Mouse (Mus musculus) lung, postnatal 0 days (tissue): ENCODE data around the gene Map2k5. TPM values are rescaled to one million over a fixed set of nuclear protein-coding genes. Genes with fewer than 3 reads are reported as not detected.

Source experiments
- ATAC-seq: fragments of 200-750 bp; cut with Nextera tagmentation; 2 replicates; pipeline ENCODE4 v1.8.0; 2017; ENCODE audit warnings: moderate library complexity
- DNase-seq: peaks from one replicate; pipeline ENCODE4 v3.0.0-alpha.2; 2016; ENCODE audit warnings: low spot score
- H3K27ac ChIP-seq: fragments of 300-500 bp; sonication (generic); 2 replicates; pipeline ENCODE4 v1.5.1; 2014; ENCODE audit warnings: antibody characterized with exemption, mild to moderate bottlenecking, low read length, mixed read lengths
- H3K27me3 ChIP-seq: fragments of 300-500 bp; sonication (generic); replicated peaks from 2 replicates; pipeline ENCODE4 v1.6.1; 2014; ENCODE audit warnings: low read length, mixed read lengths; ENCODE audit not compliant: insufficient read depth
- H3K36me3 ChIP-seq: fragments of 300-500 bp; sonication (generic); 2 replicates; pipeline ENCODE4 v1.6.1; 2014; ENCODE audit warnings: low read length, mixed read lengths; ENCODE audit not compliant: insufficient read depth
- H3K4me1 ChIP-seq: fragments of 300-500 bp; sonication (generic); 2 replicates; pipeline ENCODE4 v1.6.1; 2014; ENCODE audit warnings: antibody characterized with exemption, low read depth, low read length, mixed read lengths; ENCODE audit not compliant: insufficient read depth
- H3K4me2 ChIP-seq: fragments of 300-500 bp; sonication (generic); replicated peaks from 2 replicates; pipeline ENCODE4 v1.6.1; 2014; ENCODE audit warnings: low read depth, mild to moderate bottlenecking, low read length, moderate library complexity, mixed read lengths
- H3K4me3 ChIP-seq: fragments of 300-500 bp; sonication (generic); 2 replicates; pipeline ENCODE4 v1.5.1; 2014; ENCODE audit warnings: low read depth, low read length
- H3K9ac ChIP-seq: fragments of 300-500 bp; sonication (generic); replicated peaks from 2 replicates; pipeline ENCODE4 v1.6.1; 2014; ENCODE audit warnings: low read depth, mild to moderate bottlenecking
- H3K9me3 ChIP-seq: fragments of 300-500 bp; sonication (generic); 2 replicates; pipeline ENCODE4 v1.6.1; 2016; ENCODE audit warnings: low read length, mixed read lengths
- CTCF ChIP-seq: IDR thresholded peaks from 2 replicates; pipeline ENCODE4 v1.5.1; 2016; ENCODE audit warnings: antibody characterized with exemption, mild to moderate bottlenecking
- EP300 ChIP-seq: IDR thresholded peaks from 2 replicates; pipeline ENCODE4 v1.6.1; 2016; ENCODE audit warnings: antibody characterized with exemption, mild to moderate bottlenecking, control low read depth
- WGBS: fragments of 180-500 bp; shearing (Covaris S2); extraction: QIAGEN DNeasy Blood & Tissue Kit; methylation state at CpG from one replicate; pipeline ENCODE4 v1.1.7; 2014; 5-methylcytosine and 5-hydroxymethylcytosine counted together
- polyA plus RNA-seq: library from polyadenylated mRNA; unstranded; fragments of >200 nt; fragmentation: Nextera tagmentation; extraction: Ambion mirVana; gene quantifications from 2 replicates; pipeline ENCODE4 v1.2.1, GENCODE M21; 2015

Map2k5 gene
- polyA plus RNA-seq, 1 experiment from 2014 or later, result 23.1 TPM

DNA sequence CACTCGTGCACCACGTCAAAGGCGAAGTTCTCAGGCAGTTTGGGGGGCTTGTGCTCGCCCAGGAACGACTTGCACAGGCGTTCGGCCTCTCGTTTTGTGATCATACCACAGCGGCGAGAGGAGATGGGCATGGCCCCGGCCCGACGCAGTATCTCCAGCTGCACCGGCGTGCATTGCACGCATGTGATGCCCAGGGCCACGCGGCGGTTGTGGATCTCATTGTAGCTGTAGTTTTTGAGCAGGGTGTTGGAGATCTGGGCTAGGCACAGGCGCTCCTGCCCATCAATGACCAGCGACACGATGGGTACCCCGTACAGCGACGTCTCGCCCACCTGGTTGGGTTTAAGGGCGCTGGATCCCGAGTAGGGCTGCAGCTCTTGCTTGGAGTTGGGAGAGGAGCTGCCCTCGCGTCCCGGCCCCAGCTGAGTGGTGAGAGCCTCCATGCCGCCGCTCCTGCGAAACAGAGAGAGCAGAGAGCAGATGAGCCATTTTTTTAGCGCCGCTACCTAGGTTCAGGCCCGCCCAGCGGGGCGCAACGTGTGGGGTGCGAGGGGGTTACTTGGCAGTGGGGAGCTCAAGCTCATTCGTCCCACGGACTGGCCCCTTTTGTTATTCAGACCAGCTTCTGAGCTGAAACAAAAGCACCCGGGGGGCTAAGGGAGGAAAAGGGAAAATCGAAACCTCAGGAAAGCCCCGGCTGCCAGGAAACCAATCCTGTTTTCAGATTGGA, 231.4 kb downstream of the Map2k5 start:
- ATAC-seq (no peak), DNase-seq (no peak)
- Histone ChIP-seq H3K27ac (no peak overlapping the region), H3K36me3 (no peaks in the 10 kb centered on the region), H3K9me3 (no peaks in the 10 kb centered on the region), H3K4me1 (peaks cover 5% of the 10 kb centered on the region), H3K4me2 (peak overlapping the region; percentile 33; the same call in 1 of the 2 replicates), H3K9ac (no peak overlapping the region), H3K27me3 (peaks cover 98% of the 10 kb centered on the region), H3K4me3 (peak overlapping the region; percentile 19; the same call in 1 of the 2 replicates)
- TF ChIP-seq EP300, result no peak
- TF ChIP-seq CTCF, result no peak
- 2% methylated on average over 46 of the region's 46 CpGs for WGBS

DNA sequence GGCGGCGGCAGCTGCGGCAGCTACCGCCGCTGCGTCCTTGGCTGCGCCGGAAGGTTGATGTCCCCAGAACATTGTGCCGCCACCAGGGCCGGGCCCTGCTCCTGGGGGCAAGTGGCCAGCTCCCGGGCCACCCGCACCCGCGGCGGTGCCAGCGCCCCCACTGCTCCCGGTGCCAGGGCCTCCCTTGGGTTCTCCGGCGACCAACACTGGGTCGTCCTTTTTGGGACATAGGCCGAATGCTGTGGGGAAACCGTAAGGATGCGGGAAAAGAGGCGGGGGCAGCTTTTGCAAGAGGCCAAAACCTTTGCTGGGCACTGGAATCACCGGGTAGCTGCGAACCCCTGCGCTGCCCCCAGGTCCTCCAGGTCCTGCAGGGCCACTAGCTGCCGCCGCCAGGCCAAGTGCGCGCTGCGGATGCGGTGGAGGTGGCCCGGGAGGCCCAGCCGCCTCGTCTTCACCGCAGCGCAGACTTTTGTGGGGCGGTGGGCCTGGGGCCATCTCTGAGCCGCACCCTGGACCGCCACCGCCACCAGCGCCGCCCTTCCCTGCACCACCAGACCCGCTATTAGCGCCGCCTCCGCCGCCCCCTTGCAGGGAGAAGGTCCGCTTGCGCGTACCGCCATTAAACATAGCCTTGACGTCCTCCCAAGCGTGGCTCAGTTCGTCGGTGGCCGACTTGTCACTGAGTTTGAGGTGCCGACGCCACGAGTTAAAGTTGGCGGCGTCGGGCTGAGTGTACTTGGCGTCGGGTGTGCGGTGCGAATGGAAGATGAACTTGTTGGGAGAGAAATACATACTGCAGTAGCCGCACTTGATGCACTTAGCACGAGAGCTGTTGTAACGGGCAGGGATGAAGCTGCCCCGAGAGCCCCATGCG, 232.2 kb downstream of the Map2k5 start:
- H3K9ac ChIP-seq, result no peak overlapping the region
- peaks cover 96% of the 10 kb centered on the region for H3K27me3 ChIP-seq
- H3K4me1 ChIP-seq, result peaks cover 5% of the 10 kb centered on the region
- no peaks in the 10 kb centered on the region for H3K36me3 ChIP-seq
- no peak for ATAC-seq
- H3K4me2 ChIP-seq, result peak overlapping the region; percentile 28
- WGBS, result 3% methylated on average over 69 of the region's 73 CpGs
- TF ChIP-seq EP300 (no peak), CTCF (no peak)
- H3K4me3 ChIP-seq, result peak overlapping the region; percentile 19; the same call in 1 of the 2 replicates
- no peak overlapping the region for H3K27ac ChIP-seq
- DNase-seq, result no peak
- no peaks in the 10 kb centered on the region for H3K9me3 ChIP-seq

DNA sequence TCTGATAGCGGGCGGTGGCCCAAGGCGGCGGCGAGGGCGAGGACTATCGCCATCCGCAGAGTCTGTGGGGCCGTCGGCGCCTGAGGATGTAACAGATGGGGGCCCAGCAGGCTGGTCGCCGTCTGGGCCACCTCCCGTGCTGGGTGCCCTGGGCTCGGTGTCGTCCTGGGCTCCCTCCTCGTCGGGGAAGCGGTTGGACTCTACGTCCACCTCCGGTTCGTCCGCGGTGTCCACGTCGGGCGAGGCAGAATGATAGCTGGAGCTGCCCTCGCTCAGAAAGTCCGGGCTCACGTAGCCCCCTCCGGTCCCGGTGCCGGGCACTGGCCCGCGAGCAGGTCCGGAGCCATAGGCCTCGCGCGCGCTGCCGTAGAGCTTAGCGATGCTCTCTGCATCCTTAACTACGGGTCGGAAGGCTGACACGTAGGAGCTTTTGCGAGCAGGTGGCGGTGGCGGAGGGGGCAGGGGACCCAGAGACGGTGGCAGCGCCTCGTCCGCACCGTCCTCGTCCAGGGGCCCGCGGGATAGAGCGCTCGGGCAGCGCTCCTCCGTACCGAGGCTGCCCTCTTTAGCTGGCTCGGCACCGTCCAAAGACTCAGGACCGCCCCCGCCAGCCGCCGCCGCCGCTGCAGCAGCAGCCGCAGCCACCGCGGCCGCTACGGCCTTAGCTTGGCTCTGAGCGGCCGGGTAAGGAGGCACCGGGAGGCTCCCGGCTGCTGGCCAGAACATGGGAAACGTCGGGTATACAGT, 233.0 kb downstream of the Map2k5 start:
- no peak for DNase-seq
- Histone ChIP-seq H3K36me3 (no peaks in the 10 kb centered on the region), H3K4me2 (peak overlapping the region; percentile 28; the same call in 1 of the 2 replicates), H3K4me3 (peak overlapping the region; percentile 12; the same call in 1 of the 2 replicates), H3K27me3 (peaks cover 96% of the 10 kb centered on the region), H3K4me1 (peaks cover 5% of the 10 kb centered on the region), H3K9me3 (no peaks in the 10 kb centered on the region), H3K9ac (no peak overlapping the region), H3K27ac (no peak overlapping the region)
- WGBS, result 3% methylated on average over 66 of the region's 80 CpGs
- no peak for ATAC-seq
- TF ChIP-seq EP300 (no peak), CTCF (no peak)

DNA sequence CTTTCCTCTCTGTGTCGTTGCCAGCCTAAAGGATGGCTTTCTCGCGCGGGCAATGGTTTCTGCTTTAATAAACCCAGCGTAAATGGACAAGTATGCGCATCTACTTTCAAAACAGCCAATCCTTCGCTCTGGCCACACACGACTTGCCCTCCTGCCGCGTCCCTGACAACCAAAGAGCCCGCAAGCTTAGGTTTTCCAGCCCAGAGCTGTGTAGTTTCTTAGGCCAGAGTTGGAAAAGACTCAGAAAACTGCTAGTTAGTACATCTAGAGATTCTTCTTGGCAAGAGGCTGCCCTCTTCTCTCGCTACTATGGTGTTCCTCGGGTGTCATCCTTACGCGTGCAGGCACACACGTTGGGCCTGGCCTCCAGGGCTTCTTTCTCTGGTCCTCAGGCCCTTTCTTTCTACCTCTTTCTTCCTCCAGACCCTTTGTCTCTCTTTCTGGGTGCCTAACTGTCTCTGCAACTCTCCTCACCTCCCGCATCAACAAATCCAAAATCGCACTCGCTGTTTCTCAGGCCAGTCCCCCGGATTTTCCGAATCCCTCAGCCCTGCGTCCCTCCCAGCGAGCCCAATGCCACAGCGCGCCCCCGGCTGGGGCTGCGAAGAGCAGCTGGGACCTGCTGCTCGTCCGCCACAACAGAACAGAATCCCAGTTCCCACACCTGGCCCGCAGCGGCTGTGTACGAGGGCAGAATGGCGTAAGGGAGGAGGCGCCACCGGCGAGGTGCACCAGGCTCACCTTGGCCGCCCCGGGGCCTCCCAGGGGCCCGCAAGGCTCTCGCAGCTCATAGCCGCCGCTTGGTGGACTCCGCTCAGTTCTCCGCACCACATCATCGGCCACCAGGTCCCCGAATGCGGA, 233.8 kb downstream of the Map2k5 start:
- 1% methylated on average over 45 of the region's 47 CpGs for WGBS
- no peak for ATAC-seq
- H3K9ac ChIP-seq, result no peak overlapping the region
- peak overlapping the region; percentile 12; the same call in 1 of the 2 replicates for H3K4me3 ChIP-seq
- peak overlapping the region; percentile 28; the same call in 1 of the 2 replicates for H3K4me2 ChIP-seq
- peaks cover 6% of the 10 kb centered on the region for H3K4me1 ChIP-seq
- no peaks in the 10 kb centered on the region for H3K9me3 ChIP-seq
- H3K27ac ChIP-seq, result no peak overlapping the region
- H3K27me3 ChIP-seq, result peaks cover 96% of the 10 kb centered on the region
- no peak for DNase-seq
- no peak for TF ChIP-seq CTCF
- no peak for TF ChIP-seq EP300
- H3K36me3 ChIP-seq, result no peaks in the 10 kb centered on the region

DNA sequence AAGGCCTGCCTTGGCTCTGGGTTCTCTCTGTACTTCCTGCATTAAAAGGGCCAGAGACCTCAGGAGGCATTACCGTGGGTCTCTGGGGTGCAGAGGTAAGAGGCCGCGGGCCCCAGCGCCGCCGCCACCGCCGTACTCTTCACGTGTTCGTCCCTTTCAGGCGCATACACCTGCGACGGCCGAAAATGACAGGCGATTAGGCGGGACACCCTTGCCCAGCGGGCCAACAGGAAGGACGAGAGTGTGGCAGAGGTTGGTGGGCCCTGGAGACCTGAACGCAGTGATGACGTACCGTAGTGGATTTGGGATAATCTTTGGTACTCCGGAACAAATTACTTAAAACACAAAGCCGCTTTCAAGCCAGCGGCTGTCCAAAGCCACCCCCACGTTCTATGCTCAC, 234.5 kb downstream of the Map2k5 start:
- Histone ChIP-seq H3K27ac (no peak overlapping the region), H3K4me2 (no peak overlapping the region), H3K9ac (no peak overlapping the region), H3K36me3 (no peaks in the 10 kb centered on the region), H3K4me1 (peaks cover 8% of the 10 kb centered on the region), H3K4me3 (no peak overlapping the region), H3K27me3 (peaks cover 95% of the 10 kb centered on the region), H3K9me3 (no peaks in the 10 kb centered on the region)
- DNase-seq (no peak), ATAC-seq (no peak)
- WGBS, result under 1% methylated on average over 25 of the region's 25 CpGs
- TF ChIP-seq CTCF, result no peak
- TF ChIP-seq EP300, result no peak
